Mouse (Mus musculus): ENCODE measurements around the gene Pax8.

- no peak for TF ChIP-seq CTCF (IDR thresholded peaks at IDR 0.05; ENCODE audit: extremely low read depth, insufficient read depth, low read length)
- TF ChIP-seq POLR2A (IDR thresholded peaks at IDR 0.05; ENCODE audit: extremely low read depth, insufficient read depth, low read length), result no peak
Measured at GRCm38 (mm10) chr2:24485398-24485797, 10.0 kb upstream of the Pax8 start.

Data from cortical plate, adult 2 months (tissue).